Mouse (Mus musculus) lung, postnatal 10 days (tissue): ENCODE measurements around the gene Rel.

Experiments
- DNase-seq: peaks from one replicate; pipeline ENCODE4 v3.0.0; 2021

Gene Rel

DNA sequence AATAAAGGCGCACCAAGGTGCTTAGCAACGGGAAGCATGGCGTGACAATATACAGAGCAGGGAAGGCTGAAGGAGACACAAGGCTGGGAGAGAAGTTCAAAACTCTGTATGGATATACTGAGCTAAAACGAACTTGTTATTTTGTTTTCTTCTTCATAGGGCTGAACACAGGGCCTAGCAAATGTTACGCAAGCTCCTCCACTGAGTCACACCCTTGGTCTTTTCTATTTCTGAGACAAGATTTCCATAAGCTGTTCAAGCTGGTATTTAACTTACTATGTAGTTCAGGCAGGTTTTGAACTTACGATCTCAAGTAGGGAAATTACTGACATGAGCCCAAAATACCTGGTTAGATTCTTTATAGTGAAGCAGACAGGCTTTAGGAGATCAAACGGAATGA is 29.4 kb downstream of the Rel start:
- DNase-seq = no peak

DNA sequence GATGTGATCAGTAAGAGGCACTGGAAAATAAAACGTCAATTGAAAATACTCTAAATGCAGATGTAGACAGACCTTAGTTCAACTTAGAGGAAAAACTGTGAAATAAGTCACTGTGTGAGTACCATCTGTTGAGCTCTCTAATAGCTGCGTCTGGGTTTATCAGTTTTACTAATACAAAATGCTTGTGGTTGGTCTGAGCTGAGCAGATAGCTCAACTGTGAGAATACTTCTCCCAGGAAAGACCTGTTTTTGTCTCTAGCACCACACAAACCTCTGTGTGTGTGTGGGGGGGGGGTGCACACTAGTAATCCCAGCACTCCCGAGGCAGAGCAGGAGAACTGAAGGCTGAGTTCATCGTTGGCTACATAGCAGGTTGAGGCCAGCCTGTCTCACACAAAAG is 29.9 kb downstream of the Rel start:
- DNase-seq = no peak

DNA sequence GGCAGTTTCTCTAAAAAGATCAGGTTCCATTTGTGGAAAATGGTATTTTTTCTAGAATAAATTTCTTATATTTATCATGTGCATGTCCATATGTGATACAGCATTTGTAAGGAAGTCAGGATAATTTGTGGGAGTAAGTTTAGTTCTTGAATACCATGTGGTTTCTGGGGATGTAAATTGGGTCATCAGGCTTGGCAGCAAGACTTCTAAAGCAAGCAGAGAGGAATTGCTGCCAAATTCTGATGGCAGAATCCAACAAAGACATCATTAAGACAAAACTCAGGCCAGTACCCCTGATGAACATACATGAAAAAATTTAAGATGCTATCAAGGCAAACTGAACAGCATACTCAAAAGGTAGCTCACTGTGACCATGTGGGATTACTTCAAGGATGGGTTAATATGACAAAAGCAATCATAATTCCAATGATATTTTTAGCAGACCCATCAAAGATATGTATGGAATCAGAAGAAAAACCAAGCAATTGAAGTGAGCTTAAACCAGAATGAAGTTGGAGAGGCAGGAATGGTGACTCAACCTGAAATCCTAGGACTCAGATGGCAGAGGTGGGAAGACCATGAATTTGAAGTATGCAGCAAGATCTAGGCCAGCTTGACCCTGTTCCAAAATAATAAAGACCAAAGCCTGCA is 34.8 kb downstream of the Rel start:
- peak; percentile 14 for DNase-seq

DNA sequence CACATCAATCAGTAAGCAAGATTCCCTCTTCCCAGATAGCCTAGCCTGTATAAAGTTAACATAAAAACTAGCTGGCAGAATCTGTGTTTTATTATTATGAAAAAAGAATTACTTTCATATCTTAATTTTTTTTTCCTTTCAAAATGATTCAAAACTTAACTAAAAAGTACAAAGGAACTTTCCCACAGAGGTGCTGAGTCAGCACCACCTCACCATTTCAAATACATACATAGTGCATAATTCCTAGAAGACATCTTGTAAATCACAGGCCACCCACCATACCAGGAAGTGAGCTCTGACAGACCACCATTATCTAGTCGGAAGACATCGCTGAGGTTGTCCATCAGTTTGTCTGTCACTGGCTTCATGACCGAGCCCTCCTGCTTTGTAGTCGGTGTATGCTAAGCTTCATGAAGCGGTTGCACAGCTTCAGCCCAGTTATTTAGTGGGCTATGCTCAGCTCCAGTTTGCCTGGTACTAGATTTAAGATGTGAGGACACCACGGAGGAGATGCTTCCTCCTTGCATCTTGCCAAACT is 36.0 kb downstream of the Rel start:
- no peak for DNase-seq

DNA sequence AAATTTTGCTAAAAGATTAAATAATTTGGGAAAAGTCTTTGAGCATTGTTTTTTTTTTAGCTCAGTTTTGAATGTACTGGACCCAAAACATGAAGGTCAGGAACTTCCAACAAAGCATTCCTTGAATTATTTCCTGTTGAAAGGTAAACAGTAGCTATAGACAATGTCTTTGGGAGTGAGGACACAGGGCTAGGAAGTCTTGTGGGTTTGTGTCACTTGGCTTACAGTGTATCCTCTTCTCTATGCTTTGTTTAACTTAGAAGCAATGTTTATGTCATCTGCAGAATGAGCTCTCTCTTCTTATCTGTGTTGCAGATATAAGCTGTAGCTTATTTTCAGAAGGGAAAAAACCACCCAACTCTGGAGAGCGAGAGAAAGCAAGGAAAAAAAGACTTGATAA is 37.9 kb downstream of the Rel start:
- DNase-seq = peak; percentile 7

DNA sequence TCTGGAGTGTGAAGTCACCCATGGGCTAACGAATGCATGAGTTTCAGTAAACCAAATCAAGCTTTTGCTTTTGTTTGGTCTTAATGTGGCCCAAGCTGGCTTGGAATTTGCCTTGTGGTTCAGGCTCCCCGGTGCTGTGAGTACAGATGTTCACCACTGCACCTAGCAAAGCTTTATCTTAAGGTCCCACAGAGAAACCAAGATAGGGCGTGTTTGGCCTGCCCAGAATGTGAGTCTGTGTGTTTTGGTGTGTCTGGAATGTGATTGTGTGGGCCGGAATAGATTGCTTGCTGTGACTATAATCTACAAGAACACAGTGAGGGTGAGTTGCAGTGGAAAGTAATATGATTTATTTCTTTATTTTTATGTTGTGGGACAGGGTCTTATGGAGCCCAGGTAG is 40.6 kb downstream of the Rel start:
- no peak for DNase-seq

DNA sequence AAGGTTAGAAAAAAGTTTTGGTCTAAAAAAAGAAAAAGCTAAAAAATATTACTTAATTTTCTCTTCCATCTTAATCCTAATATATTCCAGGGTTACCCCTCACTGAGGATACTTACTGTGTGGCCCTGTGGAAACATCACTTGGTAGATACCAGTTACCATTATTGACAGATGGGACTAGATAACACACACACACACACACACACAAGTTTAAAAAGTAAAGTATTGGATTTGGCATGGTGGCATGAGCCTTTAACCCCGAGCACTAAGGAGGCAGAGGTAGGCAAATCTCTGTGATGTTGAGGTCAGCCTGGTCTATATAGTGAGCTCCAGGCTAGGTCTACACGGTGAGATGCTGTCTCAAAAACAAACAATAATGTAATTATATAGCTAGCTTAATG is 42.6 kb downstream of the Rel start:
- DNase-seq = no peak

DNA sequence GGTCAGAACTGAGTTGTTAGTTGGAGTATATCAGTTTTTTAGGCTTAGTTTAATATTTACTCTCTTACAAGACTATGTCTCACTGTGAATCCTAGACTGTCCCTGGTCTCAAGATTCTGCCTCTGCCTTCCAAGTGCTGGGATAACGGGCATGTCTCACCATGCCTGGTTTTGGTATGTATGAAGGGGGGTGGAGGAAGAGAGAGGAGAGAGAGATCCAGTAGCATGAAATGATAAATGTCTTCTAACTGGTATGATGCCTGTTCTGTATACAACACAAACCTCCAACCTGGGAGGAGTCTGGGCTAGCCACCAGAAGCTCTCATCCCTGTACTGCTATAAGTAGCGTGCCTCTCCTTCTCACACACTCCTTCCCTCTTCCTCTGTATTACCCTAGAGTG is 44.3 kb downstream of the Rel start:
- DNase-seq = no peak

DNA sequence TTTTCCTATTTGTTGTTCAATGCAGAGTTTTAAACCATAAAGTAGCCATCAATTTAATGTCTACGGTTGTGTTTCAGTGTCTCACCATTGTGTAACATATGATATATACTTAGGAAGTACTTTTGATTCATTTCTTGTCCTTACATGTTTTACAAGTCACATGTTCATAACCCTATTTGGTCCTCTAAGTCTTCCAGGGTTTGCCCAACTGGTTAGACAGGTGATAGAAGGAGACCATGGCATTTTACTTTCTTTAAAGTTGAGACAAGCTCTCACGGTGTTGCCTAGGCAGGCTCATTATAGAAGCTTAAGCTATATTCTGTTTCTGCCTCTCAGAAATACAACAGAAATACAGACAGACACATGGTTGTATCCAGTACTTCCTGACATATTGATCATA is 44.9 kb downstream of the Rel start:
- DNase-seq = no peak

DNA sequence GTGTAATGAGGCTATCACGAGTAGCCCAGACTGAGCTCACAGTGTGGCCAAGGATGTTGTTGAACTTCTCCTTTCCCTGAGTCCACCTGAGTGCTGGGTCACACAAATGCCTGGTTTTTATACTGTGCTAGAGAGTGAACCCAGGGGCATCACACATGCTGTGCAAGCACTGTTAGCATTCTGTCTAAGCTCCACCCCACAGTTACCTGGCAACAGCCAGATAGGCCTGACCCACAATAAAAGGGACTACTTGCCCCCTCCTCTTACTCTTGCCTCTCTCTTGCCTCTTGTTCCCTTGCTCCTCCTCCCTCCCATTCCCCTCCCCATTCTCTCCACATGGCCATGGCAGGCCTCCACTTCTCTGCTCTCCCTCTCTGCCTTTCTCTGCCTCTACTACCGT is 48.4 kb downstream of the Rel start:
- no peak for DNase-seq

DNA sequence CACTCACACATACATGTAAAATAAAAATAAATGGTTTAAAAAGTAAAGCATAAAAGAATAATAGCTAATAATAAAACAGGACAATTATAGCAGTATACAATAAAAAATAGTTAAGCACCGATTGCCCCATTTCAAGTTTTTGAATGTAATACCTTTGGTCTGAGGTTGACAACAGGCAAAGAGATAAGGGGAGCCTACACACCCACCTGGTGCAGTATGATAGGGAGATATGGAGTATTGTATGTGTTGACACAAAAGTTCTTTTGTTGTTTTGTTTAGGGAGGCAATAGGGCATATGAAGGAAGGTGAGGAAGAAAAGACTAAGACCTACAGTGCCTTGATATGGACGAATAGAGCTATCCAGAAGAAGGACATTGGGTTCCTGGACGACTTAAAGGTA is 50.9 kb downstream of the Rel start:
- no peak for DNase-seq

DNA sequence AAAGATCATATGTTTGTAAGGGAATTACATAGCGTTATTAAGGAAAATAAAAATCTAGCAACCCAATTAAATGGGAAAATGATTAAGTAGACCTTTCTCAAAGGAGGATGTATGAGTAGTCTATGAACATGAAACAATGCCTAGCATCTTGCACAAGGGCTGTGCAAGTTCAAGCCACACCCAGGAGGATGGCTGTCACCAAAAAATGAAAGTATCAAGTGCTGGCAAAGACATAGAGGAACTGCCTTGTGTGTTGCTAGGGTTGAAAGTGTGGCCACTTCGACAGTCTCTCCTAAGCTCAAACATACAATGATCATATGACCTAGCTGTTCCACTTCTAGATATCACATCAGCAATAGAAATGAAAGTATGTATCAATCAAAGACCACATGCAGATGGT is 51.9 kb downstream of the Rel start:
- DNase-seq = no peak

DNA sequence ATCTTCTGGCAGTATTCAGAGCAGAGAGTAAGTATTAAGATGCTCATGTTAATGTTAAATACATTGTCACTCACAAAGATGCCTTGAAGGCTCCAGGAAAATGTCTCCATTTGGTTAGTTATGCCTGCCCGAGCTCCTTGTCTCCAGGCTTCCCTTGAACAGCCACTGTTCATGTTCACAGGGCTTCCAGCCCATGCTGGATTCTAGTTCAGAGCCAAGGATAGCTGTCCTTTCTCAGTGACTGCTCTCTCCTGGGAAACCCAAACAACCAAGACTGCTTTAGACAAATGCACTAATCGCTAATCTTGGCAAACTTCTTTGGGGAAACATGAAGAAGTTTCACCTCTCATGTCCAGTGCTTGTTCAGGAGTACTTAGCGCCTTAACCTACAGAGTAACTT is 58.5 kb downstream of the Rel start:
- DNase-seq = no peak

DNA sequence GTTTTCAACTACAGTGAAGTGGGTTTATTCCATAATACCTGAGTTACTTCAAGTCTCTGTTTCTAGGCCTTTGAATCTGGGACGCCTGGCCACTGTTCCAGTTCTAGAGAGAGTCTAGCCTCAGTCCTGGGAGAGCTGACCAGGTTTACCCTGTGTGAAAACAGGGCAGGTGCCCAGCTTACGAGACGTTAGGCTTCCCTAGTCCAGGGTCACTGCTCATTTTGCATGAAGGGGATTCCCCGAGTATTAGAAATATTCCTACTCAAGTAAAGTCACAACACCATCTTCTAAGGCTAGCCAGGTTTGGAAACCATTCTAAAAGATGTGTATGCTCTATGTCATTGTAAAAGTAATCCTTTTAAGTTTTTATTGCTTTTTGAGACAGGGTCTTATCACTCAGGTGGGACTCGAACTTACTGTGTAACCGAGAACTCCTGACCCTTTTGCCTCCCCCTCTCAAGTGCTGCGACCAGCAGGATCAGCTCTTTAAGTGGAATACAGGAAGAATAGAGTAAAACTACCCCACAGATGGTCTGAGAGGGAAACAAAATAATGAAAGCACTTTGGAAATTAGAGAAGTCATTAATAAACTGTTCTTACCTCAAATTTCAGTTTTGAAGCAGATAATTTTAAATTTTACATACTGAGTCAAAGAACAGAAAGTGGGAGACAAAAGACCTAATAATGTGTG is 66.0 kb downstream of the Rel start:
- no peak for DNase-seq

DNA sequence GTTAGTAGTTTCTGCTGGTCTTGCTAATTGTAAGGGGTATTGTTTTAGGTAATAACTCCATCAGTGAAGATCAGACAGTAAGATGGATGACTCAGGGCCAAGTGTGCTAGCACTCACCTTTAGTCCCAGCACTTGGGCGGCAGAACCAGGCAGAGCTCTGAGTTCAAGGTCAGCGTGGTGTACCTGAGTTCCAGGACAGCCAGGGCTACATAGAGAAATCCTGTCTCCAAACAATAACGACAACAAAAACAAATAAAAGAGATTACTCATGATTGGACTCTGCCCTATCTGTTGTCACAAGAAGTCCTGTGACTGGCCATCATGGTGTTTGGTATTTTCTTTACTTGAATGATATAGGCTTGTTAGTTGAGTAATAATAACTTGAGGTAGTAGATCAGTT is 68.9 kb downstream of the Rel start:
- no peak for DNase-seq

DNA sequence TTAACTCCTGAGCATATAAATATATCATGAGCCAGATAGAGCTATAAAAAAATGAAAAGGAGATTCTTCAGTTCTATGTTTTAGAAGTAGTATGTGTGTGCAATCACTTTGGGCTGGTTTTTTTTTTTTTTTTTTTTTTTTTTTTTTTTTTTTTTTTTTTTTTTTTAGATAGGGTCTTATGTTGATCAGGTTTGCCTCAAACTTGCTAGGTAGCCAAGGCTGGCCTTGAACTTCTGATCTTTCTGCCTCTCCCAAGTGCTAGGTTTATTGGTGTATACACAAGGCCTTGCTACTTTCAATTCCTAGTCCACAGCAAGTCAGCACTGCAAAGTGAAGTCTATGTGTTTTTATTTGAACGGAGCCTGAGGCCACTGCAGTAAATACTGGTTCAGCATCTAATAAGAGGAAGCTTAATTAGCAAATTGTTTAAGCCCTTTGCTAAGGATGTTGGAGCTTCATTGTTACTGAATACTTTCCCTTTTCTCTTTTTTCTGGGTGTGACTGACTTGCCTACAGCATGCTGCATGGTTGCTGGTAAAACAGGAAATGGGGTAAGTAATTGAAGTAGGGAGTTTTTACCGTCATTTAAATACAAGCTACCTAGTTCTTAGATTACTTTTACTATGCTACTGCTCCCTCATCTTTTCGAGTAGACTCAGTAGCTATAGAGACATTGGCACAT is 71.2 kb downstream of the Rel start:
- no peak for DNase-seq

DNA sequence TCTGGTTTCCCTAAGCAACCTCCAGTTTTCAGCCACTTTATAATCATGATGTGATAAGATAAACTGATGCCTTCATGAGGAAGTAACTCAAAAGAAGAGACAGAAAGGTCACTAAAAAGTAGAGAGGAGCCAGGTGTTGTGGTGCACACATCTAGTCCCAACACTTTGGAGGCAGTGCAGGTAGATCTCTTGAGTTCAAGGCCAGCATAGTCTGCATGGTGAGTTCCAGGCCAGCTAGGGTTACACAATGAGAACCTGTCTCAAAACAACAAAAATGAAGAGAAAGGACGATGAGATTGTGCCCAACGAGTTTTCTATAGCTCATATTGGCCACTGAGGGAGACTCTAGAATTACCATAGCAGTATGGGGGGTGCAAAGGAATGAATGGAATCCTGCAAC is 72.2 kb downstream of the Rel start:
- no peak for DNase-seq

DNA sequence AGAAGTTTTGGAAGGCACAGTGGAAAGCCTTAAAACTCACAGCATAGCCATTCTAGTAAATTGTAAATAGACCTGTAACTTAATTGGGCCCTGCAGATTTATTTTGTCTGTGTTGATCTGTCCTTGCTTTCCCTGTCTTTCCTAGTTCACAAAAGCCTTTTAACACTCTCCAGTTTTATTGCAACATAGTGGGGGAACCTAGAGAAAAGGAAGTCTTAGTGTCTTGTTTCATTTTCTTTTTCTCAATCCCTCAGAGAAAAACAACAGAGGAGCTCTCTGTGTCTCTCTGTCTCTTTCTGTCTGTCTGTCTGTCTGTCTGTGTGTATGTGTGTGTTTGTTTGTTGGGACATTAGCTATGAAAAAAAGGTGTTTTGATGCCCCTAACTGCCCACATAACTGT is 74.9 kb downstream of the Rel start:
- no peak for DNase-seq

DNA sequence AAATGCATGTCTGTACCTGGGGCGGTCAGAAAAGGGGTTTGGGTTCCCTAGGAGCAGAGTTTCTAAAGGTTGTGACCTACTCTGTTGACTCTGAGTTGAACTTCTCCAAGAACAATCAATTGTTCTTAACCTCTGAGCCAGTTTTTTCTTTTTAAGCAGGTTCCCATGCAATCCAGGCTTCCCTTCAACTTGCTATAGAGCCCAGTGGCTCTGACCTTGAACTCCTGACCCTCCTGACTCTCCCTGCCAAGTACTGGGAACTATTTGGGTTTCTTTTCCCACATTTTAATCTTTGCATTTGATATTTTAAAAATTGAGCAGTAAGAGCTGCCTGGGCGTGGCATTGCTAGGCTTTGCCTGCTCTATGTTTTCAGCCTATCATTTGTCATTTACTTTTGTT is 77.5 kb downstream of the Rel start:
- no peak for DNase-seq

DNA sequence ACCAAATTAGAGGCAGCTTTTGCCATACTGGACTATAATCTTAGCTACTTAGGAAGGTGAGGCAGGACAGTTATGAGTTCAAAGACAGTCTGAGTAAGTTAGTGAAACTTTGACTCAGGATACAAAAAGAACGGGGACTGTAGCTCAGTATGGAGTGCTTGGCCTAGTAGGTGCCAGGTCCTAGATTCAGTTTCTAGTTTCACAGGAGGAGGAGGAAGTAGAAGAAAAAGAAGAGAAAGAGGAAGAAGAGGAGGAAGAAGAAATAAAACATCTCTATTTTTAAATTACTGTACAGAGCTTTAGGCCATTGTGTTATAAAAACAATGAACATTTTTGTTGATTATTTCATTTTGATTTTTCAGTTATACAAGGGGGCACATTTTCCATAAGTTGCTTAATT is 82.7 kb downstream of the Rel start:
- no peak for DNase-seq
